Mouse (Mus musculus): ENCODE measurements around the gene Cinp. TPM values are rescaled to one million over a fixed set of nuclear protein-coding genes. Genes with fewer than 3 reads are reported as not detected.
A peak's percentile ranks its signal among the peaks of the same experiment; 100 is the strongest.

Gene Cinp
- polyA plus RNA-seq, 1 experiment = not detected

GRCm38 (mm10) chr12:110843194-110844048, 45.5 kb downstream of the Cinp start:
- Histone ChIP-seq H3K27ac (ENCODE audit: insufficient read depth, low read depth, low read length) (no peak overlapping the region), H3K4me3 (ENCODE audit: insufficient read depth, low read depth, low read length) (peak overlapping the region; percentile 32), H3K4me1 (ENCODE audit: control insufficient read depth, insufficient read depth, low read length) (peaks cover 19% of the 10 kb centered on the region)
- WGBS = 17% methylated on average over 32 of the region's 32 CpGs
- TF ChIP-seq CTCF (IDR thresholded peaks at IDR 0.05; ENCODE audit: insufficient read depth, low read depth, low read length) (peak; percentile 80), POLR2A (IDR thresholded peaks at IDR 0.05; ENCODE audit: insufficient read depth, low read depth, low read length) (no peak)

- H3K4me1 ChIP-seq (ENCODE audit: control insufficient read depth, insufficient read depth, low read length) = peaks cover 22% of the 10 kb centered on the region
- TF ChIP-seq CTCF (IDR thresholded peaks at IDR 0.05; ENCODE audit: insufficient read depth, low read depth, low read length) (no peak), POLR2A (IDR thresholded peaks at IDR 0.05; ENCODE audit: insufficient read depth, low read depth, low read length) (no peak)
- H3K4me3 ChIP-seq (ENCODE audit: insufficient read depth, low read depth, low read length) = no peak overlapping the region
- 84% methylated on average over 5 of the region's 5 CpGs for WGBS
- H3K27ac ChIP-seq (ENCODE audit: insufficient read depth, low read depth, low read length) = no peak overlapping the region
Measured at GRCm38 (mm10) chr12:110841731-110842493, 47.0 kb downstream of the Cinp start.

GRCm38 (mm10) chr12:110840348-110841198, 48.4 kb downstream of the Cinp start, which contains the start of gene Mok:
TSS of gene Mok (minus strand) at chr12:110840939.
- peaks cover 20% of the 10 kb centered on the region for H3K4me1 ChIP-seq (ENCODE audit: control insufficient read depth, insufficient read depth, low read length)
- H3K27ac ChIP-seq (ENCODE audit: insufficient read depth, low read depth, low read length) = no peak within 1 kb of the TSS
- H3K4me3 ChIP-seq (ENCODE audit: insufficient read depth, low read depth, low read length) = peak within 1 kb of the TSS; percentile 89
- no peak for TF ChIP-seq CTCF (IDR thresholded peaks at IDR 0.05; ENCODE audit: insufficient read depth, low read depth, low read length)
- peak; percentile 44 for TF ChIP-seq POLR2A (IDR thresholded peaks at IDR 0.05; ENCODE audit: insufficient read depth, low read depth, low read length)
- under 1% methylated on average over 71 of the region's 71 CpGs for WGBS

GRCm38 (mm10) chr12:110837850-110838249, 51.1 kb downstream of the Cinp start:
- 67% methylated on average over 8 of the region's 8 CpGs for WGBS
- H3K4me1 ChIP-seq (ENCODE audit: control insufficient read depth, insufficient read depth, low read length) = peaks cover 4% of the 10 kb centered on the region; the same call in 1 of the 2 replicates
- no peak for TF ChIP-seq POLR2A (IDR thresholded peaks at IDR 0.05; ENCODE audit: insufficient read depth, low read depth, low read length)
- no peak overlapping the region for H3K27ac ChIP-seq (ENCODE audit: insufficient read depth, low read depth, low read length)
- H3K4me3 ChIP-seq (ENCODE audit: insufficient read depth, low read depth, low read length) = no peak overlapping the region

- 32% methylated on average over 5 of the region's 5 CpGs for WGBS
Measured at GRCm38 (mm10) chr12:110837192-110837841, 51.6 kb downstream of the Cinp start.

GRCm38 (mm10) chr12:110836729-110837128, 52.2 kb downstream of the Cinp start:
- Histone ChIP-seq H3K4me1 (ENCODE audit: control insufficient read depth, insufficient read depth, low read length) (peaks cover 4% of the 10 kb centered on the region; the same call in 1 of the 2 replicates), H3K27ac (ENCODE audit: insufficient read depth, low read depth, low read length) (no peak overlapping the region), H3K4me3 (ENCODE audit: insufficient read depth, low read depth, low read length) (no peak overlapping the region)
- TF ChIP-seq POLR2A (IDR thresholded peaks at IDR 0.05; ENCODE audit: insufficient read depth, low read depth, low read length) (no peak), CTCF (IDR thresholded peaks at IDR 0.05; ENCODE audit: insufficient read depth, low read depth, low read length) (no peak)
- 39% methylated on average over 6 of the region's 6 CpGs for WGBS

More at GRCm38 (mm10) chr12:110837192-110837841, 51.6 kb downstream of the Cinp start:
- peak overlapping the region; percentile 35; the same call in 1 of the 2 replicates for H3K27ac ChIP-seq (ENCODE audit: insufficient read depth, low read depth, low read length)
- H3K4me3 ChIP-seq (ENCODE audit: insufficient read depth, low read depth, low read length) = no peak overlapping the region
- peaks cover 4% of the 10 kb centered on the region; the same call in 1 of the 2 replicates for H3K4me1 ChIP-seq (ENCODE audit: control insufficient read depth, insufficient read depth, low read length)
- TF ChIP-seq CTCF (IDR thresholded peaks at IDR 0.05; ENCODE audit: insufficient read depth, low read depth, low read length) (no peak), POLR2A (IDR thresholded peaks at IDR 0.05; ENCODE audit: insufficient read depth, low read depth, low read length) (no peak)

GRCm38 (mm10) chr12:110835182-110835581, 53.8 kb downstream of the Cinp start:
- 100% methylated on average over 3 of the region's 3 CpGs for WGBS
- TF ChIP-seq CTCF (IDR thresholded peaks at IDR 0.05; ENCODE audit: insufficient read depth, low read depth, low read length) (no peak), POLR2A (IDR thresholded peaks at IDR 0.05; ENCODE audit: insufficient read depth, low read depth, low read length) (no peak)
- peaks cover 4% of the 10 kb centered on the region; the same call in 1 of the 2 replicates for H3K4me1 ChIP-seq (ENCODE audit: control insufficient read depth, insufficient read depth, low read length)
- H3K27ac ChIP-seq (ENCODE audit: insufficient read depth, low read depth, low read length) = no peak overlapping the region
- H3K4me3 ChIP-seq (ENCODE audit: insufficient read depth, low read depth, low read length) = no peak overlapping the region
